Mouse (Mus musculus) layer of hippocampus, adult 11-12 months (tissue): ENCODE results near the gene Faah.
A peak's percentile ranks its signal among the peaks of the same experiment; 100 is the strongest.

Experiments
- DNase-seq: peaks from one replicate; pipeline ENCODE4 v3.0.0; 2022; ENCODE audit warnings: low spot score

Gene Faah

DNA sequence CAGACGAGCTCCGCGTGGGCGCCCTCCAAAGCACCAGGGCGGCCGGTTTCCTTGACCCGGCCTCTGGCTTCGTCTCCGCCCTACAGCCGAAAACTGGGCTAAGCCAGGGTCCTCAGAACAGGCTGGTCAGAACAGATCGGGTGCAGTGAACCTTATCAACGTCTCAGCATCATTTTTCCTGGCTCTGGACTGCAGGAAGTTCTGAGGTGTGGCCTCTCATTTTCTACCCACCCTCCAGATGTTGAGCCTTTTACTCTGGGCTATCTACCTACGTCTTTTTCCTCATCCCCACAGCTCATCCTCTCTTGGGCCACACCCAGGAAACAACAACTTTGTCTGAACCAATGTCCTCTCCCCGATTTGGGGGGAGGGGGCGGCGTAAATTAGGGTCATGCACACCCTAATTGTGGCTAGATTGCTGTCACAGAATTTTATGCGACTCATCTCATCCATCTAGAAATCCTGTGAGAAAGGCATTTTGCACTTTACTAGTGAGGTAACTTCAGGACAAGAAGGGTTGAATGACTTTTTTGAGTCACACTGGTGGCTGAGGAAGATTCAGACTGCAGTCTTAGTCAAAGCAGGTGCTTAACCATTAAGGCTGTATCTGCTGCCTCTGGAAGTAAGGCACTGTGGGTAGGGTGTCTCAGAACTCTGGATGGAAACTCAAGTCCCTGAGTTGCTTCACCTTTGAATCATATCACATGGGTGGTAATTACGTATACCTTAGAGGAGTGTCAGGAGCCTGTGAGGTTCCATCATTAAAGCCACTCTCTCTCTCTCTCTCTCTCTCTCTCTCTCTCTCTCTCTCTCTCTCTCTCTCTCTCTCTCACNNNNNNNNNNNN, at the start of gene Faah:
TSS of gene Faah (minus strand) at position 25 of the 845 bp plus-strand sequence.
- DNase-seq: no peak

- DNase-seq: no peak
Measured at GRCm38 (mm10) chr4:116063855-116064254, 46.1 kb upstream of the Faah start.

GRCm38 (mm10) chr4:116059012-116059726, 41.4 kb upstream of the Faah start:
- no peak for DNase-seq

DNA sequence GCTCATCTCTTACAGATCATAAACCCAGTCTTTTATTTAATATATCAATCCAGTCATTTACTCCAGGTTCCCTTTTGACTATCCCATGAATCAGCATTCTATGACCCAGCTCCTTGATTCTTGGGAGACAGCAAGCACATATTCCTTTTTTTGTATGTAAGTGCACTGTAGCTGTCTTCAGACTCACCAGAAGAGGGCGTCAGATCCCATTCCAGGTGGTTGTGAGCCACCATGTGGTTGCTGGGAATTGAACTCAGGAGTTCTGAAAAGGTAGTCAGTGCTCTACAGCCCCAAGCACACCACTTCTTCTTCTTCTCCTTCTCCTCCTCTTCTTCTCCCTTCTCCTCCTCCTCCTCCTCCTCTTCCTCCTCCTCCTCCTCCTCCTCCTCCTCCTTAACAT, 39.8 kb upstream of the Faah start:
- no peak for DNase-seq

DNA sequence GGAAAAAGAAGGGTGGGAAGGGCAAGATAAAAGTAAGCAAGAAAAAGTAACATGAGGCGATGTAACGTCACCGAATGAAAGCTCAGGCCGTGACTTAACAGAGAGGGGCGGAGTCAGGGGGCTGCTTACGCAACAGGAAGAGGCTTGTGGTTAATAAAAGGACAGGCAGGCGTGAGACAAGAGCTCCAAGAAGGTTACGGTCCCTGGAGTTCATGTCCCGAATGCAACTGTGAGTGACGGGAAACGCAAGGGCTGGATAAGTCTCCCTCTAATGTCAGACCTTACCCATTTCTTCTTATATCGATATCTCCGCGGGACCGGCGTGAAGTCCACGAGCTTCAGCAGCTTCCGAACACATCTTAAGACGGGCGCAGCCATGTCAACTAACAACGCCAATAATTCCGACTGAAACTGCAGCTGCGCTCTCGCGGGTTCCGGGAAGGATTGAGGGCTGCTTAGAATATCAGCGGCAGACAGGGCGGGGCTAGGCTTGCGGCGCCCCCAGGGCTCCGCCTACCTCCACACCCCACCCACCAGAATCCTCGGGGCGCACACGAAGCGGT, 35.8 kb upstream of the Faah start, which contains the start of gene Nsun4:
TSS of gene Nsun4 (minus strand) at position 478 of the 563 bp plus-strand sequence.
- peak; percentile 88 for DNase-seq

- DNase-seq: peak; percentile 35
Measured at GRCm38 (mm10) chr4:116052526-116053293, 35.0 kb upstream of the Faah start.

DNA sequence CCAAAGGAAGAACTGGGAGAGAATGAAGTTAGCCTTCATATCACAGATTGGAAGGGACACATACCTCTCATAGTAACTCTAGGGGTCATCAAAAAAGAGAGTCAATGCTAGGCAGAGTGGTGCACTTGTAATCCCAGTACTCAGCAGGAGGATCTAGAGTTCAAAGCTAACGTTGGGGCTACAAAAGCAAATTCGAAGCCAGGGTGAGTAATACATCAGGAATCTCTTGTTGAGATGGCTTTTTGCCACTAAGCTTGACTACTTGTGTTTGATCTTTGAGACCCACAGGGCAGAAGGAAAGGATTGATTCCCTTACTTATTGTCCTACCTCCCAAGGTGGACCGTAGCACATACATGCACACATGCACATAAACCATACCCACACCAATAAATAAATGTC, 31.5 kb upstream of the Faah start:
- DNase-seq: no peak

DNA sequence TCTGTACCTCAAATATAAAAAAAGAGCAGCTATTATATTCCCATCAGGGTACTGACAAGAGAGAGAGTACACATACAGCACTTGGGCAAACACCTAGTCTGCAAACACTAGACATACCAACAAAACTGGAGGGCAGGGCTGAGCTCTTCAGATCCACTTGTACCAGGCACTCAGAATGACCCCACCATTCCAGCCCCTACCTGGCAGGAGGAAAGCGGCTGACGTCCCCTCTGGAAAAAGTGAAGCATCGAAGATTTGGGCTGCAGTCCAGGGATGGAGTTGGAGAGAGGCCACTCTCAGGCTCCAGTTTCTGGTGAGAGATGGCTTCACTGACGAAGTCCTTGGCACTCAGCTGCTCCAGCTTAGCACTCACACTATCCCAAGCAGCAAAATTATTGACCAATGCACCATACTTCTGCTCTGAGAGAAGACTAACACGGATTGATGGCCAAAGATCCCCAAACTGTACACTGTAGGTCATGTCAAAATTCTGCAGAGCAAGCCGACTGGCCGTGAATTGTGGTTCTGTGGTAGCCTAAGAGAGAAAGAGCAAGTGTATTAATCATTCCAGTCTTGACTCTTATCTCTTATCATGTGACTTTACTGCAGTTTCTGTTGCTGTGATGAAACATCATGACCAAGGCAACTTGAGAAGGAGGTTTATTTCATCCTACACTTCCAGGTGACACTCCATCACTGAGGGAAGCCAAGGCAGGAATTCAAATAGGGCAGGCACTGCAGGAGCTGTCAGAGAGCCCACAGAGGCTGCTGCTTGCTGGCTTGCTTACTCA, 30.6 kb upstream of the Faah start:
- no peak for DNase-seq

GRCm38 (mm10) chr4:116047681-116048080, 30.0 kb upstream of the Faah start:
- DNase-seq: no peak

- DNase-seq: no peak
Measured at GRCm38 (mm10) chr4:116046604-116047003, 28.9 kb upstream of the Faah start.

DNA sequence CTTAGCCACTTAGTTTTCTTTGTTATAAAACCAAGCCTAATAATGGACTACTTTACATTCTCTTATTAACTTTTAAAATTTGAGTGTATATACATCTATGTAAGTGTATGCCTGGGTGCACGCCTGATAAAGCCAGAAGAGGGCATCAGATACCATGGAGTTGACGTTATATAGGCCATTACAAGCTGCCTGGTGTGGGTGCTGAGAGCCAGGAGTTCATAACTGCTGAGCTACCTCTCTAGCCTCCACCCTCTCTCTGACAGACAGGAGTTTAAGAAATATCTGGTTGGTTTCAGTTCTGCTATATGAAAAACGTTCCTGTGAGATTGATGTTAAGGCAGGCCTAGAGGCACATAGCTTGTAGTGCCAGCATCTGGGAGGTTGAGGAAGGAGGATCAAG, 24.5 kb upstream of the Faah start:
- no peak for DNase-seq

- no peak for DNase-seq
Measured at GRCm38 (mm10) chr4:116040466-116040865, 22.7 kb upstream of the Faah start.

DNA sequence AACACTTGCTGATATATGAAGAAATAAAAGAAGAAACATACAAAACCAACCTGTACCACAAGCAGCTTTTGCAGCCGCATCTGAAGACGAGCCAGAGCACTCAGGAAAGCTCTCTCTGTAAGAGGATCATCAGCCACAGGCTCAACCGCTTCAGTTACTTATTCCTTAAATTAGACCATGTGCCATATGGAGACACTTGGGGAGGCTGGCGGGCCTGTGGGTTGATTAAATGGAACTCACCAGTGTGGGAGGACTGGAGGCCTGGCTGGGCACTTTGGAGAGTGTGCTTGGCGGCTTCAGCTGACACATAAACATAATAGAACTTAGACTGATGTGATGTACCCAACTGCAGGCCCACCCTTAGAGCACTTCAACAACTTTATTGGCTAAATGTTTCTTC, 15.6 kb upstream of the Faah start:
- no peak for DNase-seq

DNA sequence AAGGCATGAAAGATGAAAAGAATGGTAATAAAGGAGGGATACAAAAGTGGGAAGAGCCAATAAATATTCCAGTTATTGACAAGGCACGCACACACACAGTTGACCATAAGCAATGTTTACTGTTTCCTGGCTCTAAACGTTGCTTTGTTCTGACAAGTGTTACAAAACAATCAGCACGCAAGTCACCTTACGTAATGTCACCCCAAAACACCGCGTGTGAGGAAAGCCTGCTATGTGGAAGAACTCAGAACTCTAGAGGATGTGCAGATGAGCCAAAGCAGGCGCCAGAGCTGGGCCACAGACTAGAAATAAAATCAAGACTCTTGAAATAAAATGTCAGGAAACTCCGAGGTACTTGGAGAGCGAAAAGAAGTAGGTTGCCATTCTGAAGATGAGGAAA, 15.2 kb upstream of the Faah start:
- DNase-seq: no peak

DNA sequence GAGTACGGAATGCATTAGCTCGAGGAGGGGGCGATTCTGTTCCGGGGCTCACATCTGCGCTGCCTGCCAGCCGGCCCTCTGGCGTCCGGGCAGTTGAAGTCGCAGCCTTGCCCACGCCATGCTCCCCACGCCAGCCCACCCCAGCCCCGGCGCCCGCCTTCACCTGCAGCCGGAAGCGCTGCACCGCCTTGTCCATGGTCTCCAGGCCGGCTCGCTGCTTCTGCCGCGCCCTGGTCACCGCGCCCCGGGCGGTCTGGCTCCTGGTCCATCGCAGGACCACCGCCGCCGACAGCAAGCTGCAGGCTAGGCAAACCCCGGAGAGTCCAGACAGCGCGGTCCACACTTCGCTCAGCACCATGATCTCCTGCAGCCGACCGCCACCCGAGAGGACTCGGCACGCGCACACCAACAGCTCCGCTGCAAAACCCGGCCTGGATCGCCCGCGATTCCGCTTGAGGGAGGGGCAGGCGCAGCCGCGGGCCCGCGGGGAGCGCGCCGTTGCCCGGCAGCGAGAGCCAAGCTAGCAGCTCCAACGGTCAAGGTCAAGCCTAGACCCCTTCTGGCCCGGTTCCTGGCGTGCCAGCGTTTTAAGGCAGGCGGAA, 325 bp downstream of the Faah start:
- peak; percentile 66 for DNase-seq

GRCm38 (mm10) chr4:116016862-116017299, 845 bp downstream of the Faah start:
- DNase-seq: no peak

GRCm38 (mm10) chr4:116016396-116016795, 1.3 kb downstream of the Faah start:
- no peak for DNase-seq

- DNase-seq: peak; percentile 77
Measured at GRCm38 (mm10) chr4:116015996-116016395, 1.7 kb downstream of the Faah start.

GRCm38 (mm10) chr4:116015502-116015901, 2.2 kb downstream of the Faah start:
- no peak for DNase-seq

DNA sequence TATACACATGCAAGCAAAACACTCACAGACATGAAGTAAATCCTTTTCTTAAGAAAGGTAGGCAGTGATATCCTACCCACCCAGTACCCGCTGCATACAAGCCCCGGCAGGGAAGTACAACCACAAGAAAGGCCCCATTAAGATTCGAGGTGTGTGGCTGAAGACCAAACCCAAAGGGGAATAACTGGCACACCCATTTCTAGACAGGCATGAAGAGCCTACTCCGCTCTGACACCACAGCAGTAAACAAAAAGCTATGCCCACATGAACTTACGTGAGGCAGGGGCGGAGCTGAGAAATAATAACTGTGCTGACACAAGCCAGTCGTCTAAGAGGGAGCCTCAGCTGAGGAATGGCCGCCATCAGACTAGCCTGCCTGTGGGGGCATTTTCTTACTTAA, 7.5 kb downstream of the Faah start:
- DNase-seq: no peak

DNA sequence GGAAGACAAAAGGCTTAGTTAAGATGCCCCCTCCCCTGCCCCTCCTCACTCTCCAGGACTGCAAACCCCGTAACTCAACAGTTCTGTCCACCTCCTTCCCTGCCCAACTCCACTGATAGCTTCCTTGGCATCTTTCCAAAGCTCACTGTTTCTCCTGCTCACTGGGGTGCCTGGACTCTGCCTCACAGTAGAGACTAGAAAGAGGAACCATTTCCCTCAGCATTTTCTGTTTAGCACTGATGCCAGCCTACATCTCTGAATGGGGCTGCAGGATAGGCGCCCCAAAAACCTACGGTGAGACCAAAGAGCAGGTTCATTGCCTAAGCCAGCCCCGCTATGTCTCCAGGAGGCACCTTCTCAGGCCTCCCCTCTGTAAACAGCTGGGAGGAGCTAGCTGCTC, 16.5 kb downstream of the Faah start:
- DNase-seq: no peak
